Mouse (Mus musculus): Measurements from ENCODE around the gene Nfe2l3. TPM values are rescaled to one million over a fixed set of nuclear protein-coding genes. Genes with fewer than 3 reads are reported as not detected.
"Not testable (repeated sequence)": the region's sequence is repeated elsewhere in the genome, so short reads cannot be mapped to it uniquely, and the experiment has no call there.

Nfe2l3 gene
- polyA plus RNA-seq, 1 experiment: 0.55 TPM

DNA sequence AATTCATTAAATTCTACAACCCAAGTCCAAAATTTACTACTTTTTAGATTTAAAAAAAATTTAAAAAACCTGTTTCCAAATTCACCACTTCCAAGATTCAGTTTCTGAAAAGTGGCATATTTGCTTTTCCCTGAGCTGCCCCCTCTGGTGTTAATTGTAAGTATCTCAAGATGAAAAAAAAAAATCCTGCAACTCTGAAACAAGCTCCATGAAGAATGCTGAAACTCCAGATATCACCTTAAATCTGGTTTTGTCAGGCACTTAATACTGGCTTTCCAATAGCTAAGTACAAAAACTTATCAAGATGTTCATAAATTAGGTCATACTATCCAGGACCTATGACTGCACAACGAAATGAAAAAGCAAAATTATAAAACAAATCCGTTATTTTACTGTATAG is 35.2 kb downstream of the Nfe2l3 start:
- Histone ChIP-seq H3K4me3 (ENCODE audit: insufficient read depth, low read depth, low read length) (no peak overlapping the region; the same call in 1 of the 2 replicates), H3K27ac (replicated peaks; ENCODE audit: low read depth, low read length) (no peak overlapping the region), H3K4me1 (ENCODE audit: control insufficient read depth, insufficient read depth, insufficient read length, low read length) (no peaks in the 10 kb centered on the region)

DNA sequence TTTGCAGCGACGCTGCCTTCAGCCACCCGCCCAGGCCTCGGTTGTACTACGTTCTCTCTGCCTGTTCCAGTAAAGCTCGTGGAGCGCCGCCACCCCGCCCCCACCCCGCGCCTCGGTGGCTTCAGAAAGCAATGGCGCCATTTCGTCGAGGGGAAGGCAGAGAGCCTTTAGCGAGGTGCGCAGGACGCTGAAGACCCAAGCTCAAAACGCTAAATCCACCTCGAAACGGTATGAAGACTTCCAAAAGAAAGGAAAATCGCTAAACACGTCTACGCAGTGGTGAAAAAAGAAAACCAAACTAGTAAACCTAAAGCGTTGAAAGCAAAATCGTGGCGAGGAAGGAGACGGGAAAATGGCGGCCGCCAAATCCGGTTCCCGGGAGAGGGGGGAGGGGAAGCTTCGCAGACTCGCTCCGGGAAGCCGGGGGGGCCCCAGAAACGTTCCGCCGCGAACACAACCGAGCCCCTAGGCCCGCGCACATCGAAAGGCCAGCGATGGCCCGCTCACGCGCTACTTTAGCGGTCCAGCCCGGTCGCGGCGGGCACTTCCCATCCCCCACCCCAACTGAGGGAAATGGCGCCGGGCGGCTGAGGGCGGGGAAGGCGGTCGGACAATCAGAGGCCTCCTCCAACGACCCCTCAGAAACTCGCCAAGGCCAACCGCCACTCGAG is 36.6 kb downstream of the Nfe2l3 start:
- Histone ChIP-seq H3K27ac (replicated peaks; ENCODE audit: low read depth, low read length) (peak overlapping the region; percentile 100), H3K4me1 (ENCODE audit: control insufficient read depth, insufficient read depth, insufficient read length, low read length) (no peaks in the 10 kb centered on the region), H3K4me3 (ENCODE audit: insufficient read depth, low read depth, low read length) (peak overlapping the region; percentile 86)

DNA sequence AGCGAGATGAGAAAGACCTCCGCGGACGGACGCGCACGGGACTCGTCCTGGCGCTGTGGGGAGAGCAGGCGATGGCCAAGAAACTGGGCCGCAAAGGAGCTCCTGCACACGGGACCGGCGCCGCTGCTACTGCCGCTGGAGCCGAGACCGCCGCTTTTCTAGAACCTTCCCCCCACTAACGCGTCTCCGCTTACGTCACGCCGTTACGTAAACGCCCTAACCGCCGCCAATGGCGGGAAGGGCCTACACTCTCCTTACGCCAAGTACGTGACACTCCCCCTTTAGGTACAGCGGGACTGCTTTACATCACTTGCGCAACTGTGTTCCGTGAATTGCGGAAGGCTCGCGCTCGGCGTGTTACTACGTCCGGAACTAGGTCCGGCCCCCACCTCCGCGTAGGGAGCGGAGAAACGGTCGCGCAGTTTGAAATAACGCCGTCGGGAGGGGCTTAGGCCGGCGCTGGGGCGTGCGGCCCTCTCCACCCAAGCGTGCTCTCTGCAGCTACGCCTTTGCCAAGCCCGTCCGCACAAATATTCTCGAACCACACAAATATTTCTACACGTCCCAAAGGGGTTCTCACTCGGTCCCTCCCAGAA is 37.3 kb downstream of the Nfe2l3 start, which contains the start of gene Hnrnpa2b1:
Hnrnpa2b1 (minus strand) TSS at position 180 of the 596 bp plus-strand sequence.
- peak within 1 kb of the TSS; percentile 92 for H3K4me3 ChIP-seq (ENCODE audit: insufficient read depth, low read depth, low read length)
- no peaks in the 10 kb centered on the region for H3K4me1 ChIP-seq (ENCODE audit: control insufficient read depth, insufficient read depth, insufficient read length, low read length)
- H3K27ac ChIP-seq (replicated peaks; ENCODE audit: low read depth, low read length): peak within 1 kb of the TSS; percentile 100

DNA sequence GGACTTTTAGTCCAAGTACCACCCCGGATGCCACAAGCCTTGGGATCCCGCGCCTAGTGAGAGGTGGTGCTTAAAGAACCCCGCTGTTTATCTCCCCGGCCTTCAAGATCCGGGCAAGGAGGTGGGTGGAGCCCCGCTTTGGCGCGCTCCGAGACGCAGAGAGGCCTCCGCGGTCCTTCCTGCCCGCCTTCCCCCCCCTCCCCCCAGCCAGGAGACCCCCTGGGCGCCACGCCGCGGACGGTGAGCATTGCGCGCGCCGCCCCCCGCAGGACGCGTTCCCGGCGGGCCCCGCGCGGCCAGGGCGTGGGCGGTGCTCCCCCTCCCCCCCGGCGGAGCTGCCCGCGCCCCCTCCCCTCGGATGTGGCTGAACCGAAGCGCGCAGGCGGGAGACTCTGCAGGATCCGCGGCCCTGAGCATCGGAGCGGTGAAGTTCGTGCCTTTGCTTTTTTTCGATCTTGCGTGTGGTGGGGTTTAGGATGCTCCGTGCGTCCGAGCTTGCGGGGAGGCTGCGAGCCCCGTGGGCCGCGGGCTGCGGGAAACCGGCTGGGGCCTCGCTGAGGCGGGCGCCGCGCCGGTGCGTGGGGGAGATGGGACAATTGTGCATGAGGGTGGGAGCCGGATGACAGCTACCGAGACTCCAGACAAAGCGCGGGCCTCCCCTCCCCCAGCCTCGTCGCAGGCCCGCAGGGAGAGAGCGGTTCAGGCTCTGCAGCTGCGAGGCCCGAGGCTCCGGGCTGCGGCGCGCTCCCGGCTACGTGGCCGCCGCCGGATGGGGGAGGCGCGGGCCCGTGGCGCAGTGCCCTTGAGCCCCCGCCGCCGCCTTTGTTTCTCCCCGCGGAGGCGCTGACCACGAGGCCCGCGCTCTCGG is 38.1 kb downstream of the Nfe2l3 start, which contains the start of gene Cbx3:
Cbx3 (plus strand) TSS at position 50 of the 868 bp plus-strand sequence.
- H3K27ac ChIP-seq (replicated peaks; ENCODE audit: low read depth, low read length): peak within 1 kb of the TSS; percentile 100
- H3K4me3 ChIP-seq (ENCODE audit: insufficient read depth, low read depth, low read length): peak within 1 kb of the TSS; percentile 92
- H3K4me1 ChIP-seq (ENCODE audit: control insufficient read depth, insufficient read depth, insufficient read length, low read length): no peaks in the 10 kb centered on the region

DNA sequence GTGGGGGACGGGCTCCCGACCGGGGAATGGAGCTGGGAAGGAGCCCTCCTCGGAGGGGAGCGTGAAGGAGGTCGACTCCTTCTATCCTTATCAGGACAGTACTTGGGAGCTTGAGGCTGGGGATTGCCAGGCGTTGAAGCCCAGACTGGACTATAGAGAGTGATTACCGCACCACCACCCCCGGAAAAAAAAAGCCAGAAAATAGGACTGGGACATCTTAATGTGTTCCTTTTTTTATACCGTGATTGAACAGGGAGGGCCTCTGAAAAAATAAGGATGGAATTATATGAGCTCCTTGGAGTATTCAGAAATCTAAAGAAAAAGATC is 38.7 kb downstream of the Nfe2l3 start:
- no peaks in the 10 kb centered on the region for H3K4me1 ChIP-seq (ENCODE audit: control insufficient read depth, insufficient read depth, insufficient read length, low read length)
- H3K4me3 ChIP-seq (ENCODE audit: insufficient read depth, low read depth, low read length): peak overlapping the region; percentile 92

DNA sequence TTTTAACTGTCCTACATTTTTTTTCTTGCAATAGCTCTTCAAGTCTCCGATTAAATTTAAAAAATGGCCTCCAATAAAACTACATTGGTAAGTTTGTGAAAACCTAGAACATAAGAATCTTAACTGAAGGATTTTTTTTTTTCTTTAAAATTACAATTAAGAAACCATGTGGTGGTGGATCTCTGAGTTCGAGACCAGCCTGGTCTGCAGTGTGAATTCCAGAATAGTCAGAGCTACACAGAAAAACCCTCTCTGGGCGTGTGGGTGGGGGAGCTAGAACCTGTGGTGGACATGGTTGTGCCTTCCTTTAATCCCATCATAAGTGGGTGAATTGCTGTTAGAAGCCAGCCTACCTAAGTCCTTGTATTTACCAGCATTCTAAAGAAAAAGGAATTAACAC is 39.3 kb downstream of the Nfe2l3 start:
- Histone ChIP-seq H3K27ac (replicated peaks; ENCODE audit: low read depth, low read length) (no peak overlapping the region), H3K4me3 (ENCODE audit: insufficient read depth, low read depth, low read length) (0 out of 2 replicates have a peak overlapping the region, but pooled peaks have one; percentile 7), H3K4me1 (ENCODE audit: control insufficient read depth, insufficient read depth, insufficient read length, low read length) (no peaks in the 10 kb centered on the region)

More for the DNA sequence above, 38.7 kb downstream of the Nfe2l3 start:
- peak overlapping the region; percentile 95 for H3K27ac ChIP-seq (replicated peaks; ENCODE audit: low read depth, low read length)

DNA sequence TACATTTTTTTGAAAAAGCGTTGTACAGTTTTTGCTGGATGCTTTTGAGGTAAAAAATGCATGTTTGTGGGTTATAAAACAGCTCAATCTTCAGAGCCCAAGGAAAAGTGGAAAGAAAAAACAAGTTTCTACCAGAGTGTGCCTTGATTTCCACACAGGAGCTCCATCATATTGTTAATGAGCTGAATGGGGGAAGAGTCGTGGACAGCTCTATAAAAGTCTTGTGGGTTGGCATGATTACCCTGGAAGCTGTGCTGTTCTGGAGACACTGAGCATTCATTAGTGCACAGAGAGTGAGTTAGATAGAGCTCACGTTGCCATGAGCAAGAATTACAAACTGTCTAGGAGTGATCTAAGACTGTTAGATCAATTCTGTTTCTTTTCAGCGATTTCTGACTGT is 39.7 kb downstream of the Nfe2l3 start:
- Histone ChIP-seq H3K27ac (replicated peaks; ENCODE audit: low read depth, low read length) (no peak overlapping the region), H3K4me1 (ENCODE audit: control insufficient read depth, insufficient read depth, insufficient read length, low read length) (no peaks in the 10 kb centered on the region), H3K4me3 (ENCODE audit: insufficient read depth, low read depth, low read length) (no peak overlapping the region)

DNA sequence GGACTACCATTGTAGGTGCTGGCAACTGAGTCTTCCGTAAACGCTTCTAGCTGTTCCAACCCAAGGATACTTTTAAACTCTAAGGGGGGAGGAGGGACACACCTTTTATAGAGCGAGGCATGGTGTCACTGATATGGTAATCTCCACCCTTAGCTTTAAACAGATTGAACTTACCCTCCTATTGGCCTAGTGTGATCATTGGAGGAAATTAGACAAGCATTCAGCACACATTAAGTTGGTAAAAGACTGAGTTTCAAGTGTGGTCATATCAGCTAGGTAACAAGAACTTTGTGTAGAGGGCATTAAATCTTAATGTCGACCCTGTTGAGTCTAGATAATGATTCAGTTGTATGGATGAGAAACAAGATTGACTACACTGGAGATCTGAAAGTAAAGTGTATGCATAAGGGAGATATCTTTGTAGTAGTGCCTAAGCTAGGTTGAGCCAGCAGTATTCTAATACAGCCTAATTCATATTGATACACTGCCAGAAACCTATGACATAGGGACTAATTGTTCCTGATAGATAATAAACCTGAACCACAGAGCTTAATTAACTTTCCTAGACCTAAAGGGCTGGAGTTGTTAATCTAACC is 46.8 kb downstream of the Nfe2l3 start:
- no peak overlapping the region for H3K4me3 ChIP-seq (ENCODE audit: insufficient read depth, low read depth, low read length)
- H3K4me1 ChIP-seq (ENCODE audit: control insufficient read depth, insufficient read depth, insufficient read length, low read length): no peaks in the 10 kb centered on the region
- no peak overlapping the region for H3K27ac ChIP-seq (replicated peaks; ENCODE audit: low read depth, low read length)

DNA sequence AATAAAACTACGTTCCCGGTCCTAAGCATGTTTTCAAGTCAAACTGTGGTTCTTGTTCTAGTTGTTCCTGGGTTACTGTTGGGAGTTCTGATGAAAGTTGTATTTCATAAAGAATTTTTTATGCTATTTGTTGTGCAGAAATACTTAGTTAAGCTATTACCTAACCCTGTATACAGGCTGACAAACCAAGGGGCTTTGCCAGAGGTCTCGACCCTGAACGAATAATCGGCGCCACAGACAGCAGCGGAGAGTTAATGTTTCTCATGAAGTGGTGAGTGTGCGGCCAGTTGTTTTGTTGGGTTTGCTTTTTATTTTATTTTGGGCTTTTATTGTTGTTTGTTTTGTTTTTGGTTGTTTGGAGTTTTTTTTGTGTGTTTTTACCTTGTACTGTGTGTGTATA is 49.1 kb downstream of the Nfe2l3 start:
- Histone ChIP-seq H3K4me1 (ENCODE audit: control insufficient read depth, insufficient read depth, insufficient read length, low read length) (no peaks in the 10 kb centered on the region), H3K4me3 (ENCODE audit: insufficient read depth, low read depth, low read length) (no peak overlapping the region), H3K27ac (replicated peaks; ENCODE audit: low read depth, low read length) (no peak overlapping the region)

DNA sequence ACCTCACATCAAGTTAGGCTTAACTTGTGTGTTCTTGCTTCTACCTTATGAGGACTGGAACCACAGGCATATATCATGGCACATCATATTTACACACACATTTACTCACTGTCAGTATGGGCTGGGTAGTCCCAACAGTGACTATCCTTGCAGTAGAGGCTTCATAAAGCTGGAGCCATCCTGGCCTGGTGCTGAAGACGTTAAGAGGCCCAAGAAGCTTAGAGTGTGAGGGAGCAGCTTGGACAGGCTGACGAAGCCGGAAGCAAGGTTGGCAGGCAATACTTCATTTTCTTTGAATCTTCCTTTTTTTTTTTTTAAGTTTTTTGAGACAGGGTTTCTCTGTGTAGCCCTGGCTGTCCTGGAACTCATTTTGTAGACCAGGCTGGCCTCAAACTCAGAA is 51.4 kb downstream of the Nfe2l3 start:
- no peak overlapping the region for H3K27ac ChIP-seq (replicated peaks; ENCODE audit: low read depth, low read length)
- no peaks in the 10 kb centered on the region for H3K4me1 ChIP-seq (ENCODE audit: control insufficient read depth, insufficient read depth, insufficient read length, low read length)
- no peak overlapping the region for H3K4me3 ChIP-seq (ENCODE audit: insufficient read depth, low read depth, low read length)

DNA sequence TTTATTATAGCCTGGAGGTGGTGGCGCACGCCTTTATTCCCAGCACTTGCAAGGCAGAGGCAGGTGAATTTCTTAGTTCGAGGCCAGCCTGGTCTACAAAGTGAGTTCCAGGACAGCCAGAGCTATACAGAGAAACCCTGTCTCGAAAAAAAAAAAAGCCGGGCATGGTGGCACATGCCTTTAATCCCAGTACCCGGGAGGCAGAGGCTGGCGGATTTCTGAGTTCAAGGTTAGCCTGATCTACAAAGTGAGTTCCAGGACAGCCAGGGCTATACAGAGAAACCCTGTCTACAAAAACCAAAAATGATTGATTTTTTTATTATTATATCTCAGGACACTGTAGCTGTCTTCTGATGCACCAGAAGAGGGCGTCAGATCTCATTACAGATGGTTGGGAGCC is 52.1 kb downstream of the Nfe2l3 start:
- not testable (repeated sequence) for H3K27ac ChIP-seq (replicated peaks; ENCODE audit: low read depth, low read length); H3K4me3 ChIP-seq (ENCODE audit: insufficient read depth, low read depth, low read length); H3K4me1 ChIP-seq (ENCODE audit: control insufficient read depth, insufficient read depth, insufficient read length, low read length)

DNA sequence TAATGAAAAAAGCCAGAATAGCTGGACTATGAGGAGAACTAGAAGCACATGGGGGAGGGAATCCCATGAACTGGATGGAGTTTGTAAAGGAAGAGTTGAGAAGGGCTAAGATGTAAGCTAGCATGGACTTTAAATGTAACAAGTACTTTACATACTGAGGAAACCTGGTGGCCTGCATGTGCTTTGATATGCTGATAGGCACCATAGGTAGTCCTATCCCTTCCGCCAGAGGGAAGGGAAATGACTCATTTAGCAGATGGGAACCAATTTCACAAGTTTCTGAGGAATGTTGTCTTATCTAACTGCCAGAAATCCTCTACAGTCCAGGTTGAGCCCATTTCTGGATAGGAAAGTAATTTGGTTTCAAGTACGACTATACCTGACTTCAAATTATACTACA is 53.2 kb downstream of the Nfe2l3 start:
- Histone ChIP-seq H3K4me1 (ENCODE audit: control insufficient read depth, insufficient read depth, insufficient read length, low read length) (no peaks in the 10 kb centered on the region), H3K27ac (replicated peaks; ENCODE audit: low read depth, low read length) (no peak overlapping the region), H3K4me3 (ENCODE audit: insufficient read depth, low read depth, low read length) (no peak overlapping the region)

DNA sequence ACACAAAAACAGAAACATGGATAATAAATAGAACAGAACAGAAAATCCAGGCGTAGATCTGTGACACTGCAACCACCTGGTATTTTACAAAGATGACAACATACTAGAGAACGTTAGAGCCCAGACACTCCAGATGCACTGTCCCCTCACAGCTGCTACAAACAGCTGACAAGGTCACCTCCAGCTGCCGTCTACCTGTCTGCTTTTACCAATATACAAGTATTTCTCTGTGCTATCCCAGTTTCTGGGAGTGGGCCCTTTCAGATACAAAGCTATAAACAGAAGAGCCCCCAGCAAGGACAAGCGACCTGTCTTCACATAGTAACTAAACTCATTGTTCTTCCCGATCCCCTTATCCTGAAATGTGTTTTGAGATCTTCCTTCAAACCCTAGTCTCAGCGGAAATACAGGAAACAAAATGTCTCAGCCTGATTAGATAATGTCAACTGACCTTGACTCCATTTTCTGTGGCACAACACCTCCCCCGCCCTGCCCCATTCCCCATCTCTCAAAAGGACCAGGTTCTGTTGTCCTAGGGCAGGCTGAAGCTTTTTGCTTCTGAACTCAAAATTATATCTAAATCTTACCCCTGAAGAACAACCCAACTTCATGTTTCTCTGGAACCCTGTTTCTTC is 53.7 kb downstream of the Nfe2l3 start:
- Histone ChIP-seq H3K27ac (replicated peaks; ENCODE audit: low read depth, low read length) (no peak overlapping the region), H3K4me1 (ENCODE audit: control insufficient read depth, insufficient read depth, insufficient read length, low read length) (no peaks in the 10 kb centered on the region), H3K4me3 (ENCODE audit: insufficient read depth, low read depth, low read length) (no peak overlapping the region)

DNA sequence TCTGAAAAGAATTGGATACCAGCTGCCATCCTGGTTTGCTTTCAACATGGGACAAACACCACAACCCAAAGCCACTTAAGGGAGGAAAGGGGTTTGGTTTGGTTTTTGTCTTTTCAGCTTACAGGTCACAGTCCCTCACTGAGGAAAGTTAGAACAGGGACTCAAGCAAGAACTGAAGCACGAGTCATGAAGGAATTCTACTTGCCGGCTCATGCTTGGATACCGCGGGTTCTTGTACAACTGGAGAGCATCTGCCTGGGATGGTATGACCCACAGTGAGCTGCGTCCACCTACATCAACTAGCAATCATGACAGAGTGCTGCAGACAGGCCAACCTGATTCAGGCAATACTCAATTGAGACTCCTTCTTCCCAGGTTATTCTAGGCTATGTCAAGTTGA is 54.3 kb downstream of the Nfe2l3 start:
- Histone ChIP-seq H3K27ac (replicated peaks; ENCODE audit: low read depth, low read length) (no peak overlapping the region), H3K4me1 (ENCODE audit: control insufficient read depth, insufficient read depth, insufficient read length, low read length) (no peaks in the 10 kb centered on the region)

DNA sequence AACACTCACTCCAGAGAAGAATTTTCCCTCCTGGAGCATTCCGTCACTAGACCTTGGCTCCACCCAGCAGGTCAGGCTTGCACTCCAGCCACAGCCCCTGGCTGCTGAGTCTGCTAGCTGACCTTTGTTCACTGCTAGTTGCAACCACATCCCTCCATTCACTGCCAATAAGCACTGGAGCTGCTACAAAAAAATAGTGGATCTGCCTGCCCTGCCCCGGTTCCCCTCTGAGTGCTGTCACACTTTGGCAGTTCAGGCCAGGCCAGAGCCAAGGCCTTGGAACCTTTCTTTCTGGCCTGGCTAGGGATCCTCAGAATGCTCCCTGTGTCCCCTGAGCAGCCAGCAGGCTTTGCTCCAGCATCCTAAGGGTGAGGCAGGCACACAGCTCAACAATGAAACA is 57.3 kb downstream of the Nfe2l3 start:
- Histone ChIP-seq H3K27ac (replicated peaks; ENCODE audit: low read depth, low read length) (no peak overlapping the region), H3K4me1 (ENCODE audit: control insufficient read depth, insufficient read depth, insufficient read length, low read length) (no peaks in the 10 kb centered on the region), H3K4me3 (ENCODE audit: insufficient read depth, low read depth, low read length) (no peak overlapping the region)

More for the DNA sequence above, 54.3 kb downstream of the Nfe2l3 start:
- no peak overlapping the region for H3K4me3 ChIP-seq (ENCODE audit: insufficient read depth, low read depth, low read length)
